Mouse (Mus musculus) layer of hippocampus, postnatal 14 days (tissue): ENCODE data around the gene Spdye4c. TPM values are rescaled to one million over a fixed set of nuclear protein-coding genes. Genes with fewer than 3 reads are reported as not detected.

Experiments
- DNase-seq, 2 experiments: peaks; one replicate each; pipeline ENCODE4 v3.0.0; 2021 to 2022; ENCODE audit warnings: low spot score in 2 of 2, mixed read lengths in 1 of 2
- long read RNA-seq, 2 experiments: library from polyadenylated mRNA; stranded (forward); transcript quantifications; one replicate each; pipeline ENCODE4 v2.0.0; 2021
- total RNA-seq, 2 experiments: library from RNA; stranded (reverse); gene quantifications; 2 replicates each; pipeline ENCODE4 v1.2.3; 2021

Spdye4c gene
- total RNA-seq: not detected
- long read RNA-seq, experiment 1: 0 reads
- long read RNA-seq, experiment 2: 0 reads

DNA sequence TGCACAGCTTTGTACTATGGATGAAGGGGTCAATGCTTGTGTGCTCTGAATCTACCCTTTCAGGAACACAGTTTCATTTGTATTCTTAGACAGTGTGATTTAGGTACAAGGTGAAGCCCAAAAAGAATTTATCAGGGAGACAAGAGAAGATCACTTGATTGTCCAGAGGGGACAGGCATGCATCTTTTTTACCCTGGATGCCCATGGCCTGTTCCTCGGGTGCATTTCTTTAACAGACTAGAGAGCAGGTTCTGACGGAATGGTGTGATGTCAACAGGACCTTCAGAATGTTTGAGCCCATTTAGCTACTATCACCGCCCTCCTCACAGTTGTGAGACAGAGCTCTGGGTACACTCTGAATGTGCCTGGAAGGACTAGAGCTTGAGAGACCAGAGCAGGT, at the start of gene Spdye4c:
TSS of gene Spdye4c (plus strand) at position 301 of the 400 bp plus-strand sequence.
- no peak for DNase-seq

DNA sequence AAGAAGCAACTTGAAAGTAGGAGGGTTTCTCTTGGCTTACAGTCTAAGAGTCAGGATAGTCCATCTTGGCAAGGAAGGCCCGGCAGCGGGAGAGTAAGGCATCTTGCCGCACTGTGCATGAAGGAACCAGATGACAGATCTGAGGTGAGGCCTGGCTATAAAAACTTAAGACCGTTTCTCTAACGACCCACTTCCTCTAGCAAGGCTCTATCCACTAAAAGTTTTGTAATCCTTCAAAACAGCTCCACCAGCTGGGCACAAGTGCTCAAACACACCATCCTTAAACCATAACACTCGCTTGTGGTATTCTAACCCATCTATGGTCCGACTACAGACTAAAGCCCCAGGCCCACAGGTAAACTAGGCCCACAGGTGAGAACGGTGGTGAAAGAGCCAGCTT, 47.5 kb upstream of the Spdye4c start:
- DNase-seq: no peak

DNA sequence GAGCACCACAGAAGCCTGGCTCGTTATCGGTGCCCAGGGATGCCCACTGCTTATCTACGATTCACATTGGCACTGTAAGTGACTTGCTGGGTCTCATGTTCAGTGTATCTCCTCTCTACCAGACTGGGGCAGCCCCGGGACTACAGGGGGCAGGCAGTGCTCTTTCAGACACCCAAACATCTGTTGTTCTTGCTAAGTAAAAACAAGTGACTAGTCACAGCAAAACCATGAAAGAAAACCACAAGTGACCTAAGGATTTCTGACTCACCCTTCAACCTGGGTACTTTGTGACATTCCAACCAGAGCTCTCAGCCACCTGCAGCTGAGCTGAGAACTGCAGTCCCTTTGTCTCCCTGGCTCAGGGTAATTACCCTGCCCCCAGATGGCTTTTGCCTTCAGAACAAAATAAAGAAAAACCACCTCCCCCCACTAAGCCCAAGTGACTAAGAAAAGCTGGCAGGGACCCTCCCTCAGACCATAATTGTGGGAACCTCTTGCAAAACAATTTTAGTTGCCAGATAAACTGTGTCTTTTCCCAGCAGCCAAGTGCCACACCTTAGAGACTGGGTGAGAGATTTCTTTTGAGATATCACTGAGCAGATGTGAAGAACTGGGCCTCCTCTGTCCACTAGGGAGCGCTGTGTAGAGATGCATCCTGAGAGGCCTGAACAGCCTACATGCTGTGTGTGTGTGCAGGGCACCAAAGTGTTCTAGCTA, 46.4 kb upstream of the Spdye4c start:
- peak in 1 of 2 experiments; percentile 20 for DNase-seq

DNA sequence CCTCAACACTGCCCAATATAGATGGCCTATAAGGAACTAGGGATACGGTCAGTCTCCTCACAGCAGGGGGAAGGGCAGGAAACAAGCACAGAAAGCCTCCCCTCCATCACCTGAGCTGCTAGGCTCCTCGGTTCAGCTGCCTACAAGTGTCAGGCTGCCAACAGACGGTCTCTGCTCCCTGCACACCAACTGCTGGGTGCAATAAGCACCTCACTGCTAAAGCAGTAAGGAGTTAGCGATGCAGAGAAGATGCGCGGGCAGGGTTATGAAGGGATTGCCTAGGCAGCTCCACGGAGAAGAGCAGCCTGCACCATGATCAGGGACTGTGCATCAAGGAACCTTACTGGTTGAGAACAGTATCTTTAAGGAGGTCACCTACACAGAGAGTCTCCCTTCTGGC, 45.6 kb upstream of the Spdye4c start:
- no peak for DNase-seq

DNA sequence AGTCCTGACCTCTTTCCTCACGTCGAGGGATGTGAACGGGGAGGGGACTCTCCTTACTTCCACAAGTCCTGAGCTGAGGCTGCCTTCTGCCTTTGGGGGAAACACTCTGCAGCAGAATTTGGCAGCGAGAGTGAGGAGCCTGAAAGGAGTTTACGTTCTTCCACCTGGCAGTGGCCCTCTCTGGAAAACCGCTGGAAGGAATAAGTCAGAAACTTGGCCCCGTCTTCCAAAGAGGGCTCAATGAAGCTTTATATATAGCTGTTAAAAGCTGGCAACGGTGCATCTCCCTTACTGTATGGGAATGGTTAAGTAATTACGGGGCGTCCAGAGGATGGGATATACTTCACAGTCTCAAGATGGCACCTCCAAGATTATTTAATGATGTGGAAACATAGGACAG, 43.9 kb upstream of the Spdye4c start:
- DNase-seq: no peak

DNA sequence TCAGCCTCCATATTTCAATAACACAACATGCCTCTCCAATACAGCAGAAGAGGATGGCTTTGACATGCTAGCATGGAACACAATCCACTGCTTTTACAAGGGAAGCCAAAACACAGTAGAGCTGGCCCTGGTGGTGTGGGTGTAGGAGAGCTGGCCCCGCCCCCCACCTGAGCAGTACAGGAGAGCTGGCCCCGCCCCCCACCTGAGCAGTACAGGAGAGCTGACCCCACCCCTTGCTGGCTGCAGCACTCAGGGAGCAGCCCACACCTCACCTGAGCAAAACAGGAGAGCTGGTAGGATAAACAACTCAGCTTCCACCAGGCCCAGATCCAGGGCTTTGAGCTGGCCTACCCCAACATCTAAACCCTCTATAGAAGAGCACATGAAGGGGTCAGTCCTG, 42.7 kb upstream of the Spdye4c start:
- no peak for DNase-seq

DNA sequence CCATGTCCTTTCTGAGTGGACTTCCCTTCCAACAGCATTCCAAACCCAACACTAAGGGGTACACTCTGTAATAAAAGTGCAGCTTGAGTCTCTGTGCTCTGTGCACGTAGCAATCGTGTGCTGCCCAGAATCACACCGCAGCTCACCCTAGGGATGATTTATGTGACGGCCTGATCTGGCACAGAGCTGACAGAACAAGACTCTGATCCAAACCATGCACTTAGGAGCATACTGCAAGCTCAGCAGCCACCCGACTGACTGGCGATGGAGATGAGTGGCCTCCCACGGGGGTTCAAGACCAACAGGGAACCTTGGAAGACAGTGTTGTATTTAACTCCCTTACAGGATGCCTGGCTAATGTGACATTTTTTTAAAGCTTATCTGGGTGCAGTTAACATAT, 41.4 kb upstream of the Spdye4c start:
- DNase-seq: no peak

DNA sequence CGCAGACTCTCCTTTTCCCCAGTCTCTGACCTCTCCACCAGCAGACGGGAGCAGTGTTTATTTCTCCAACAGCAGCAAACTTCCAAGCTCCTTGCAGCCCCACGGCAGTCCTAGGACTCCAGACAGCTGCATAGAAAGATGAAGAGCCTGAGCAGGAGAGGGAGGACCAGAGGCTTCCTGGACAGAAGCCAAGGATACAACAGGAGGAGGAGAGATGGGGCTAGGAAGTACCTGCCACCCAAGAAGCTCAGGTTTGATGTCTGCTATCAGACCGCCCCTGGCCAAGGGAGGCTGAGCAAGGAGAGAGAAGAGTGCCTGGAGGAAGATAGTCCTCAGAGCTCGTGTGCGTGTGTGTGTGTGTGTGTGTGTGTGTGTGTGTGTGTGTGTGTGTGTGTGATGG, 41.0 kb upstream of the Spdye4c start:
- no peak for DNase-seq

DNA sequence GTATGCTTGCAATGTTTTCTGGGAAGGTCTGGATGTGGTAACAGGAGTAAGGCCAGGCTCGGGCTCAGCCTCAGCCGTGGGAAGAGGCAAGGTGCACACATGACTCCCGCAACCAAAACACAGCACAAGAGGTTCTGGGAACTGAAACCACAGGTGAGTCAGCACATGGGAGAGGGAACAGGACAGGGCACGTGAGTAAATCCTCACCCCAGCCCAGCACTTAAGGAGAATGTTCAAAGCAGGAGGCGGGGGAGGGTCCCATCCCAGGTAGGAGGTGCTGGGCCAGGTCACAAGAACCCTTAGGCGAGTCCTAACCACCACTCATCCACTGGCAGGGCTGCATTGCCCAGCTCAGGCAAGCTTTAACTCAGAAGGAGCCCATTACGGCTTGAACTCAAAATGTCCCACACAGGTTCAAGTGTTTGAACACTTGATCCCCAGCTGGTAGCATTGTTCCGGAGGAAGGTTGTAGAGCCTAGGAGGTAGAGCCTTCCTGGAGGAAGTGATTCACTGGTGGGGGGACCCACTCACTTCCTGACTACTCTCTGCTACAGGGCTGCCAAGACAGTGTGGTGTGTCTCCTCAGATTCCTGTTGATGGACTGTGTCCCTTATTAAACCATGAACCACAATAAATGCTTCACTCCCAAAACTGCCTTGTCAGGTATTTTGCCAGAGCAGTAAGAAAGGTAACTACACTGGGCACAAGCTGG, 38.8 kb upstream of the Spdye4c start:
- DNase-seq: no peak

DNA sequence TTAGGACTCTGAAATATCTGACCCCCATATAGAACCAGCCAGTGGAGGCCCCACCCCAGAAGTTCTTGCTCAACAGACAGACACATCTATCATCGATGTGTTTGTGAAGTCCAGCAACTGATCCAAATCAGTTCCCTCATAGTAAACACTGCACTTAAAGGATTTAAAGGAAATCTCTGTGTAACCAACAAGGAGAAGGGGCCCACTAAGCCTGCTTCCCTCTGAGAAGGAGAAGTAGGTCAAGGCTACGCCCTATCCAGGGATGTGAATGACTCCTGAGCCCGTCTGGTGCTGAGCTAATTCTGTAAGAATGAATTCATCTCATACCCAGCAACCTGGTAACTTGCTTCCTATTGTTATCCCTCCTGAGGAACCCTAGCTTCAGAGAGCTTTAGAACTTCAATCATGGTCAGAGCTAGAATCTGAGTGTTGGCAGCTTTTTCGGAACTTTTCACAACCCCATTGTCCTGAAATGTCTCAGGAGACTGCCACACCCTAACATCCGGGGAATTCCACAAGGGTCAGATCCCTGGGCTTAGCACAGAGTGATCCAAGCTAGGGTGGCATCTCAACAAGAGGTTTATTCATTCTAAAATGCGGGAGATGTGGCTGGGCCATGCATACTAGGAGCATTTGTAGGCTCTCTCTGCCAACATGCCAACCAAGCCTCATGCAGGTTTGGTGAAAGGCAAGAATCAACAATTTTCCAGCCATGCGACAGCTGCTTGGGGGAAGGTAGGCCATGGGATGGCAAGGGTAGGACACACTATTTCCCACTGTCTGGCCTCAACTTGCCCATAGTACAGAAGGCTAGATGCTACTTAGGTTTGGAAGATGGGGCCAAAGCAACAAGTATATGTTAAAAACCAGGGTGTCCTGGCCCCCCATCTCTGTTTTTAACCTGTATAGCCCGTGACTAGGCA, 38.0 kb upstream of the Spdye4c start:
- DNase-seq: no peak

DNA sequence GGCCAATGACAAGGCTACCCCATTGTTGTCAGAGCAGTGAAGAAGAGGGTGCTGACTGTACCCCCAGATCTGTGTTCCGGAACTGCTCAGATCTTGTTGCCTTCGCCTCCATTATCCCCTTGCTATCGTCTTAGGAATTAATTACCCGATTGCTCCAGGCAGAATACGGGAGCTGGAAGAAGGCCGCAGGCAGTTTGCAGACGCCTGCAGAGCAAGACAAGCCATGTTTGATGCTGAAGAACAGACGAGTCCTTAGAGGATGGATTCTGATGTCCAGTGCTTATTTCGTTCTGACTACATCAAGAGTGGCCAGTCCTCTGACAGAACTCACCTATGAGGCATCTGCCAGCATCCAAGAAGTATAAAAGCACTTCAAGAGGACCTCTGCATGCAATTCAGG, 35.9 kb upstream of the Spdye4c start:
- no peak for DNase-seq

DNA sequence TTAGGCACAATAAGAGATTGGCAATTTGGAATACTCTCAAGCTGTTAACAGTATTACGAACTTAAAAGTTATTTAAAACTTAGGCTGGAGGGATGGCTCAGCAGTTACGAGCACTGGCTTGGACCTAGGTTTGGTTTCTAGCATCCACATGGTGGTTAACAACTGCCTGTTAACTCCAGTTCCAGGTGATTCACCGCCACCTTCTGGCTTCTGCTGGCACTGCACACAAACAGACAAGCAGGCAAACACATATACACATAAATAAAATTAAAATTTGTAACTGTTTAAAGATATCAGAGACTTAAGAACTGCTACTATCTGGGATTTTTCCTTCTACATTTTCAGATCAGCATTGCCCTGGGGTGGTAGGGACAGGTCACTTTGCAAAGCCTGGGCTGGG, 26.8 kb upstream of the Spdye4c start:
- DNase-seq: no peak

DNA sequence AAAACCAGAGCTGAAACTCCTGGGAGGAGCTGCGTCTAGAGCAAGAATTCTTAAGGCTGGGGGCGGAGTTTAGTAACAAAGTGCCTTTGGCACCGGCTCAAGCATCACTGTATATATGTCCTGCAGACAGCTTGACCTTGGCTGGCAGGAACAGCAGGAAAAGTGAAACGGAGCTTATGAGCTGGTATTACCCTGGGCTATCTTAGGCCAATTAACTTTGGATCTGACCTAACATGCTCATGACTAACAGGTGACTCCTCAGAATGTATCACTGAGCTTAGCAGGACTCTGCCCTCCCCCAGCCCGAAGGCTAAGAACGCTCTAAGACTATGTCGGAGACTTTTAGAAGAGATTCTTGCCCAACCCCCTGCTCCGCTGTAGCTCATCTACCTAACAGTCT, 25.1 kb upstream of the Spdye4c start:
- no peak for DNase-seq

DNA sequence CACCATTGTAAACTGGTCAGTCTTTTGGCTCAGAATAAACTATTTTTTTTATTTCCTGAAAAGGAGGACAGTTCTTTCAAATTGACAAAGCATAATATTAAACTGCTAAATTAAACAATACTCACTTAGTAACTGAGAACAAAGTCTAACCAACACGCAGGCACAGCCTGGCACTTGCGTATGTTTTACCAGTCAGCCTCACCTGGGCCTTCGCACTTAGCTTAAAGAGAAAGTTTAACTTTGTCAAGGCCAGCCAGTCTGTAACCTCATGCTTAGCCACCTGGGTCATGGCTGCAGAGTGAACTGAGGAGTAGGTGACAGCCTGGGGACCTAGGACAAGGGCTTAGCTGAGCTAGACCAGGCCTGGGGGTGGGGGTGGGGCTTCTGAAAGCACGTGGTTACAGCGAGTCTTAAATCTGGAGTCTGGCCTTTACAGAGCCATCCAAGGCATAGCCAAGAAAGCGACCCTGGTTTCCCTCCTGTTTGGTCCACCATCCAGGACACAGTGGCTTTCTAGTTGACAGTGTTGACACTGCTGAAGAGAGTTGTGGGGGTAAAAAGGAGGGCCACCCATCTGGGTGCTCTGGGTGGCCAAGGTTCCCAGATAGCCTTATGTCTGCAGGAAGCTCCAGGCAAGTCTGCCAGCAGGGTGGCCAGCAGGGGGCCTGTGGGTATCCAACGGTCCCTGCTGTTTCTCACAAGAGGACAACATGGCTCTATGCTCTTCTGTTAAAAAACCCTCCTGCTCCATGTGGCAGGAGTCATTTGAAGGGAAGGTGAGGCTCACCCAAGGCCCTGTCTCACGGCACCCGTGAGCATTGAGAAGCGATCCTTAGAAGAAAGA, 24.5 kb upstream of the Spdye4c start:
- no peak for DNase-seq

DNA sequence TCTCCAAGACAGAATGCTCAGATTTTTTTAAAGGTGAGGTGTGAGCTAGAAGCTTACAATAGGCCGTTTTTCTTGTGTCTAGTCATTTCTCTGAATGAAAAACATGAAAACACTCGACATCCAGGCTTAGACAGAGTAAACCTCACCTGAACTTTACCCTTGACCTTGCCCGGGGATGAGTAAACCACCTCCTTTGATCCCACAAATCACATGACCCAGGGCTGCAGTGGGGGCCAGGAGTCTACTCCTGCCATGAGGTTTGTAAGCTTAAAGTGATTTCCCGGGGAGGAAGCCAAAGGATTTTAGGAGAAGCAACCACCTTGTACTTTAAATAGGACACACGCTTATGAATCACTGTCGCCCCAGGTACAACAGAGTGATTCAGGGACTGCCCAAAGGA, 23.0 kb upstream of the Spdye4c start:
- no peak for DNase-seq

DNA sequence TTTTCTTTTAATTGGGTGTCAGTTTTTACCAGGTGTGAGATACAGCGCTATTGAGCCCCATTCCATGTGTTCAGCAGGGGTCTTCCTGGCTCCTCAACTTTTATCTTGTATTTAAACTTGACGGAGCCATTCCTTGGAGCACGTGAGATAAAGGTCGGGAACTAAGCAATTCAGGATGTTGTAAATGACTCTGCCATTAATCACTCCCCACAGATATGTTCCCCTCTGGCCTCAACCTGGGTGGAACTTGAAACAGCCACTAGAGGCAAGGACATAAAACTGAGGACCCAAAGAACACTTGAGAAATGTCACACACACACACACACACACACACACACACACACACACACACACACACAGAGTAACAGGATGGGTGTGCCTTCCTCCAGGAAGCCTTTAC, 22.5 kb upstream of the Spdye4c start:
- no peak for DNase-seq

DNA sequence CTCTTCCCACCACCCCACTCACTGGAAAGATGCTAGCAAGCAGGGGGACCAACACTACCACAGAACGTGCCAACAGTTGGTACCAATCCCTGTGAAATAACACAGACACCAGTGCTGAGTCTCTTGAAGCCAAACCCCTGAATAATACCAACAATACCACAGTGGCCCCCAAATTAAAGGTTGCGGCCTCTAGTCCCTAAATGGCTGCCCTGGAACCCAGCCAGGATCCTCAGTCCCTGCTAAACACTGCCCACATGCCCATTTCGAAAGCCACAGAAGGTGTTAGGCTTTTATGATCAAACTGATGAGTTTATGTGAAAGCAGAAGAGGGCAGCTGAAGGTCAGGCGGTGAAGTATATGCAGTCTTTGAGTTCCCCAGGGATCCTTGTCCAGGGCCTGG, 20.0 kb upstream of the Spdye4c start:
- DNase-seq: no peak

DNA sequence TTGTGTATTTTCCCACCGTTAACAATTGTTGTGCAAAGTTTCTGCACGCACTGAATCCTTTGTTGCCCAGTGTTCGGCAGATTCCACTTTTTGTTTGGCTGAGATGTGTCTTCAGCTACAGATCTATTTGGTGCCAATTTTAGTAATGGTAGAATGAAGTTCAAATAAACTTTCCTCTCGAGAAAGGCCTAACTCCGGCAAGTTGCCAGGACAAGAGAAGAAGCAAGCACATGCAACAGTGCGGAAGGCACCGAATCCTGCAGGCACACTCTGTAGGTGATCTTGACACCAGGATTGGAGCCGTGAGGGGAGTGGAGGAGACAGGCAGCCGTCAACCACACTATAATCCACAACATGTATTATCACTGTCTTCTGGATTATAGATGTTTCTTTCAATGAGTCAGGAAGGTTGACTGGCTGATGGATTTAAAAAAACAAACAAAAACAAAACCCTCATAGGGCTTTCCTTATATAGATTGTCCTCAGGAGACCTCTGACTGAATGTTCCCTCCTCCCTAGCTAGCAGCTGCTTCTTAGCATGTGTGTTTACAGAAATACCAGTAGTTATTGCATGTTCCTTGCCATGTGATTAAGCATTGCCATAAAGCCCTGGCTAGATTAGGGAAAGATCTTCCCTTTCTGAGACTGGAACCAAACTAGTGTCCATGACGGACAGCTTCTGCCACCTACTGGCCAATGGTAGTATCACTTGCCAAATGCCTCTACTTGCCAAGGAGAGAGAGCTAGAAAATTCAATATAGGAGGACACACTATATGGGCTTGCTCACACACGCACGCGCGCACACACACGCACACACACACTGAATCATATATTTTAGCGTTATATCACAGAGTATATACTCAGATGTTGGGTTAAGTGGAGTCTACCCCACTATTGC, 18.0 kb upstream of the Spdye4c start:
- peak; percentile 84 to 87 for DNase-seq

DNA sequence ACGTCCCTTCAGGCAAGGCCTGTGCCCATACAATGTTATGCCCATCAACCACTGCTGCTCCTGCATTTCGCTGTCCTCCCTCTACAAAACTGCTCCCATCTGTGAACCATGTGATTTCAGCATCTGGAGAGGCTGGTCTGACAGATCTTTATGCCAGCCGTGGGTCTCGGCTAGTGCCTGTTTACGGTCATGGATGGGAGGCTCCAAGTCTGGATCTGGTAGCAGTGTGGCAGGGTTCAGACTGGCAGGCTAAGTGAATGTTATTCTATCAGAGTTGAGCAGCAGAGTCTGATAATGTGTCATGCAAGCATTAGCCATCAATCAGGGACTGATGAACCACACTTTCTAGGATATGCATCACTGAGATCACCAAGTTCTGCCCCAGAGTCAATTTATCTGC, 8.1 kb upstream of the Spdye4c start:
- DNase-seq: no peak

DNA sequence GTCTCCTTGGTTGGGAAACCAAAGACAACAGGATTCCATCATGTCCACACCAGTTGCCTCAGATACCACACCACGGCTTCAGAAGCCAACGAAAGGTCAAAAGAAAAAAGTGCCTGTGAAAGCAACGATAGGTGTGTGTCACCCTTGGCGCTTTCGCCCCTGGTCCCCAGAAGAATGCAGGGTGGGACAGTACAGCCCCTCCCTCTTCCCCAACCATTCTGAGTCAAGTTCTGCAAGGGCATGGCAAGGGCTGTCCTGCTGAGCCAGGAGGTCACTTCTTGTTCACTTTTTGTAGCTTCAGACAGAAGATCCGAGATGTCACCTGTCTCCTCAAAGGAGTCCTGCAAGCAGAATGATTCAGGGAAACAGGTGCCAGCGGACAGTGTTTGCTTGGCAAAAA, 1.3 kb downstream of the Spdye4c start:
- no peak for DNase-seq
